Mouse (Mus musculus): ENCODE measurements around the gene Zmat5.

The Zmat5 gene

GRCm38 (mm10) chr11:4734179-4734578 lies 29.7 kb downstream of the Zmat5 start:
- no peak for ATAC-seq (ENCODE audit: low TSS enrichment)

- no peak for ATAC-seq (ENCODE audit: low TSS enrichment)
Observed at GRCm38 (mm10) chr11:4736355-4736754, 31.9 kb downstream of the Zmat5 start.

GRCm38 (mm10) chr11:4737682-4738081 lies 33.2 kb downstream of the Zmat5 start:
- ATAC-seq (ENCODE audit: low TSS enrichment): peak; percentile 25; the same call in 1 of the 2 replicates

- peak; percentile 31; the same call in 1 of the 2 replicates for ATAC-seq (ENCODE audit: low TSS enrichment)
Observed at GRCm38 (mm10) chr11:4738719-4739118, 34.2 kb downstream of the Zmat5 start.

- no peak for ATAC-seq (ENCODE audit: low TSS enrichment)
Observed at GRCm38 (mm10) chr11:4740785-4741184, 36.3 kb downstream of the Zmat5 start.

DNA sequence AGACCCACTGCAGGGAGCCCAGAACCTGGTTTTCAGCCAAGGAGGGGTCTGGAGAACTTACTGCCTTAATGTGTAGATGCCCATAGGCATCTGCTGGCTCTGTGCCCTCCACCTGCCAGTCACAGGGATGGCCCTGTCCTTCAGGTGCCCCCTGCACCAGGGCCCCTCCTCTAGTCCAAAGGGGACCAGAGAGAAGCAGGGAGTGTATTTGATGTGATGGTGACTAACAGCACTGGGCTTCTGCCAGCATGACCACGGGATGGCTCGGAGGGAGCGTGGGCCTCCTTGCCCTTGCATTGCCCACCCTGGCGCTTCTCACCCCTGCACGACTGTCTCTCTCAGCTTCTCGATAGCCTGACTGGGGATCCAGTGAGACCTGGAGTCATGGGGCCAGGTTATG lies 40.2 kb downstream of the Zmat5 start:
- no peak for ATAC-seq (ENCODE audit: low TSS enrichment)

GRCm38 (mm10) chr11:4745969-4746368 lies 41.5 kb downstream of the Zmat5 start:
- no peak for ATAC-seq (ENCODE audit: low TSS enrichment)

DNA sequence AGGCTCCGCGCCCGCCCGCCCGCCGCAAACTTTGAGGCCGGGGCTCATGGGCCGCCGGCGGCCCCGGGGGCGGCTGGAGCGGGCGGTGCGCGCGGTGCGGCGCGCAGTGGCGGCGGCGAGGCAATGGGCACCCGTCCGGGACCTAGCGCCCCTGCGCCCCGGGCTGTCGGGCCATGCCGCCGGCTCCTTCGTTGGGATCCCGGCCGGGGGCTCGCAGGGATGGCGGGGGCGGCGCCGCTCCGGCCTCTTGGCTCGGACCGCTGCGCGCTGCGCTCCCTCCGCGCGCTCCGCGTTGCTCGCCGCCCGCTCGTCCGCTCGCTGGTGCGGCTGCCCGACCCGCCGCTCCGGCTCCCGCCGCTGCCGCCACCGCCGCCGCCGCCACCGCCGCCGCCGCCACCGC lies 42.3 kb downstream of the Zmat5 start, which contains the start of gene Cabp7:
TSS of gene Cabp7 (minus strand) at position 46 of the 400 bp plus-strand sequence.
- no peak for ATAC-seq (ENCODE audit: low TSS enrichment)

GRCm38 (mm10) chr11:4747285-4747684 lies 42.8 kb downstream of the Zmat5 start:
- ATAC-seq (ENCODE audit: low TSS enrichment): no peak

- ATAC-seq (ENCODE audit: low TSS enrichment): no peak
Observed at GRCm38 (mm10) chr11:4750263-4750662, 45.8 kb downstream of the Zmat5 start.

DNA sequence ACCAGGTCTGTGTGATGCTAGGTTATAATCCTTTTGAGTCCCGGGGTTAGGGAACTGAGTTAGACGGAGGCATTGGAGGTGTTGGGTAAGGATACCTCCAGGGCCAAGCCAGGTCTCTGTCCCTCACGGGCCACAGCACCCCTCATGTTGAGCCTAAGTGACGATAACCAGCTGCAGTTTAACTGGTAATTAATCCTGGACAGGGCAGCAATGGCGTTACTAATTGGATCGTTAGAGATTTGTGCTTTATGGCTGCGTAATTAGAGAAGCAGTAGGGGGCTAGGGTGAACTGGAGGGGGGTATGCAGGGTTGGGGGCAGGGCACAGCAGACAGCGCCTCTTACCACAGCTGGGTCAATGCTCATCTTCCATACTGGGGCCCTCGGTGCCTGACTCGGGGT lies 48.4 kb downstream of the Zmat5 start:
- ATAC-seq (ENCODE audit: low TSS enrichment): no peak

DNA sequence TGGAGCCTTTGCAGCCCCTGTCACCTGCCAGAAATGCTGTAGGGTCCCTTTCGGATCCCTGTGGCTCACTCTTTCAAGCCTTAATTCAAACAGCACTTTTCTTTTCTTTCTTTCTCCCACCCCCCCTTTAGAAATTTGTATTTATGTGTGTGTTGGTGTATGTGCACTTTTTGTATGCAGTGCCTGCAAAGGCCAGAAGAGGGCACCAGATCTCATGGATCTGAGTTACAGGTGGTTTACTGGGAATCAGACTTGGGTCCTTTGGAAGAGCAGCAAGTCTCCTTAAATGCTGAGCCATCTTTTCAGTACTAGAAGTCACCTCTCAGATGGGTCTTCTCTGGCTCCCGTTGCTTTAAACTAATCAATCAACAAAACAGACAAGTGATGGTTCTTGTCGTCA lies 49.6 kb downstream of the Zmat5 start:
- ATAC-seq (ENCODE audit: low TSS enrichment): no peak

- ATAC-seq (ENCODE audit: low TSS enrichment): no peak
Observed at GRCm38 (mm10) chr11:4754867-4755266, 50.4 kb downstream of the Zmat5 start.

GRCm38 (mm10) chr11:4756460-4756859 lies 52.0 kb downstream of the Zmat5 start:
- no peak for ATAC-seq (ENCODE audit: low TSS enrichment)

- ATAC-seq (ENCODE audit: low TSS enrichment): no peak
Observed at GRCm38 (mm10) chr11:4756984-4757788, 52.7 kb downstream of the Zmat5 start.

GRCm38 (mm10) chr11:4757789-4758158 lies 53.3 kb downstream of the Zmat5 start:
- ATAC-seq (ENCODE audit: low TSS enrichment): no peak

DNA sequence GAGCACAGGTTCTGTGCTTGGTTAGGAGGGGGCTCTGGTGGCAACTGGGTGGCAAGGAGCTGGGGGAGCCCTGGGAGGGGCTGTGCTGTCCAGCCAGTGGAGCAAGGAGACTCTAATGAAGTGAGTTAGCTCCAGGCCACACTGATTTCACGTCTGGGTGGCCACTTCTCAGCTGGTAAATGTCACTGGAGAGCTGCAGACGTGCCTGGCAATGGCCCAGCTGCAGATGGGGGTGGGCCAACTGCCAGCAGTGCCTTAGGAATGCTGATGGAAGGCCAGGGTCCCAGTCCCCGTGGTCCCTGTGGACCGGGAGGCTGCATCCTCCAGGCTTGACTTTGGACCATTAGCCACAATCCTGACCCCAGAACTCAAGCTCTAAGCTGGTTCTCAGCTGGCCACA lies 56.0 kb downstream of the Zmat5 start:
- ATAC-seq (ENCODE audit: low TSS enrichment): no peak

- no peak for ATAC-seq (ENCODE audit: low TSS enrichment)
Observed at GRCm38 (mm10) chr11:4761991-4762390, 57.5 kb downstream of the Zmat5 start.

- no peak for ATAC-seq (ENCODE audit: low TSS enrichment)
Observed at GRCm38 (mm10) chr11:4762511-4762910, 58.0 kb downstream of the Zmat5 start.

- no peak for ATAC-seq (ENCODE audit: low TSS enrichment)
Observed at GRCm38 (mm10) chr11:4763631-4764030, 59.2 kb downstream of the Zmat5 start.

DNA sequence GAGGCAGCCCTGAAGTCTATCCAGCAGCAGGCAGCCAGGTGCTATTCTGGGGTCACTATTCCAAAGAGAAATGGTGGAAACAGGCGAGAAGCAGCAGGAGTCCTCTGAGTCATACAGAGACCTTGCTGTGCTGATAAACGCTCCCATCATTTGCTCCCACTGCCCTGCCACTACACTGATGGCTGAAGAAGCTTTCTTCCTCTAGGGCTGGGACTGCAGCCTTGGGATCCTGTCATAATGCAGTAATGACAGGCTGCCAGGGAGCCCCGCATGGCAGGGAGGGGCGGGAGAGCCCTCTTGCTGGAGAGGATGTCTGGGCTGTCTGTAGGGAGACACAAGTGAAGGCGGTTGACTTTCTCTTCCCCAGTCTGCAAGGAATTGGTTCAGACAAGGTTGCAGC lies 60.0 kb downstream of the Zmat5 start:
- ATAC-seq (ENCODE audit: low TSS enrichment): no peak

GRCm38 (mm10) chr11:4768399-4768798 lies 63.9 kb downstream of the Zmat5 start:
- no peak for ATAC-seq (ENCODE audit: low TSS enrichment)

DNA sequence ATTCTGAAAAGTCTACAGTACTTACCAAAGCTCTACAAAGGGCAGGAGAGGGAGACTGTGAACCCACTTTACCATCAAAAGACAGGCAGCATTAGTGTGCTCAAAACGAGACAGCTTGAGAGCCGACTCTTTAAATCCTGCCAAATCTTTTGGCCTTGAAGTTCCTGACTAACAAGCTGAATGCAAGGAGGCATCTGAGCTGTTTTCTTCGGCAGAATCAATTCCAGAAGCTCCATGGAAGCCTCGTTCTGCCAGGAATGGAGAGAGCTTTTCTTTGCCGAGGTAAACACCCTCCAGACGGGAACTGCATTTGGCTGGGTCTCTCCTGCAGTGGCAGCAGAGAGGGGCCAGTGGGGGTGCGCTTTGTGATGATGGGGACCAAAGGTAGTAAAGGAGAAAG lies 64.8 kb downstream of the Zmat5 start:
- ATAC-seq (ENCODE audit: low TSS enrichment): peak; percentile 38; the same call in 1 of the 2 replicates

- no peak for ATAC-seq (ENCODE audit: low TSS enrichment)
Observed at GRCm38 (mm10) chr11:4769881-4770280, 65.4 kb downstream of the Zmat5 start.
